Mouse (Mus musculus): ENCODE data around the gene Pde3a. TPM values are rescaled to one million over a fixed set of nuclear protein-coding genes. Genes with fewer than 3 reads are reported as not detected.

Pde3a gene
- polyA plus RNA-seq, 1 experiment from 2014 or later = 6.3 TPM

- Histone ChIP-seq H3K36me3 (no peaks in the 10 kb centered on the region), H3K27me3 (no peaks in the 10 kb centered on the region), H3K9ac (no peak overlapping the region), H3K4me3 (no peak overlapping the region), H3K4me2 (no peak overlapping the region), H3K4me1 (peaks cover 7% of the 10 kb centered on the region; the same call in 1 of the 2 replicates), H3K9me3 (no peaks in the 10 kb centered on the region), H3K27ac (no peak overlapping the region)
- ATAC-seq (ENCODE audit: insufficient number of reproducible peaks, insufficient read depth, low FRiP score, low TSS enrichment, low read depth) = no peak
- WGBS = 92% methylated on average over 5 of the region's 5 CpGs
Observed at GRCm38 (mm10) chr6:141268871-141269270, 19.8 kb downstream of the Pde3a start.

- ATAC-seq (ENCODE audit: insufficient number of reproducible peaks, insufficient read depth, low FRiP score, low TSS enrichment, low read depth) = no peak
Observed at GRCm38 (mm10) chr6:141271133-141271532, 22.1 kb downstream of the Pde3a start.

GRCm38 (mm10) chr6:141271579-141271978, 22.5 kb downstream of the Pde3a start:
- H3K4me3 ChIP-seq = no peak overlapping the region
- no peaks in the 10 kb centered on the region for H3K9me3 ChIP-seq
- no peak overlapping the region for H3K4me2 ChIP-seq
- H3K27ac ChIP-seq = no peak overlapping the region
- H3K27me3 ChIP-seq = no peaks in the 10 kb centered on the region
- no peaks in the 10 kb centered on the region for H3K36me3 ChIP-seq
- no peak for ATAC-seq (ENCODE audit: insufficient number of reproducible peaks, insufficient read depth, low FRiP score, low TSS enrichment, low read depth)
- WGBS = 91% methylated on average over 3 of the region's 3 CpGs
- H3K9ac ChIP-seq = no peak overlapping the region
- no peaks in the 10 kb centered on the region for H3K4me1 ChIP-seq

More at GRCm38 (mm10) chr6:141271133-141271532, 22.1 kb downstream of the Pde3a start:
- H3K4me1 ChIP-seq = peaks cover 4% of the 10 kb centered on the region; the same call in 1 of the 2 replicates
- H3K4me2 ChIP-seq = no peak overlapping the region
- H3K9me3 ChIP-seq = no peaks in the 10 kb centered on the region
- H3K36me3 ChIP-seq = no peaks in the 10 kb centered on the region
- H3K27ac ChIP-seq = no peak overlapping the region
- no peak overlapping the region for H3K4me3 ChIP-seq
- H3K9ac ChIP-seq = no peak overlapping the region
- WGBS = 83% methylated on average over 5 of the region's 5 CpGs
- no peaks in the 10 kb centered on the region for H3K27me3 ChIP-seq

DNA sequence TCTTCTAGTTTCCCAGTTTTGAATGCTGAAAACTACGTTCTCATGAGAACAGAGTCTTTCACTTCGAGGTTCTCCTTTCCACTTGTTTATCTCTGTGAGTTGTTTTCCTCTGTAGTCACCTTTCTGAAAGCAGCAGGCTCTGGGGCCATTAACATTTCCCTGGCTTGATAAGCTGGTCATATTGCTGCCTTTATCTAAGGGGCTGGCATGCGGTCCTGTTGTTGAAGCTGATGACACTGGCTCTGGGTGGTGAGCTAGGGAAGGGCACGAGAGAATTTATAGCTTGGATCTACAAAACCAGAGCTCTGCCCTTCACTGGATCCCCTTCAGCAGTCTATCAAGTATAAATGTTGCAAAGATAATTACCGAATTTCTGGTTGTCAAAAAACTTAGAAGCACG, 24.6 kb downstream of the Pde3a start:
- Histone ChIP-seq H3K9me3 (no peaks in the 10 kb centered on the region), H3K27ac (no peak overlapping the region), H3K4me1 (no peaks in the 10 kb centered on the region), H3K4me3 (no peak overlapping the region), H3K36me3 (no peaks in the 10 kb centered on the region), H3K27me3 (no peaks in the 10 kb centered on the region), H3K9ac (no peak overlapping the region), H3K4me2 (no peak overlapping the region)
- WGBS = 85% methylated on average over 6 of the region's 6 CpGs
- ATAC-seq (ENCODE audit: insufficient number of reproducible peaks, insufficient read depth, low FRiP score, low TSS enrichment, low read depth) = no peak

GRCm38 (mm10) chr6:141281685-141282084, 32.6 kb downstream of the Pde3a start:
- Histone ChIP-seq H3K9ac (no peak overlapping the region), H3K27ac (no peak overlapping the region), H3K4me2 (no peak overlapping the region), H3K9me3 (no peaks in the 10 kb centered on the region), H3K36me3 (no peaks in the 10 kb centered on the region), H3K27me3 (no peaks in the 10 kb centered on the region), H3K4me1 (no peaks in the 10 kb centered on the region; the same call in 1 of the 2 replicates), H3K4me3 (no peak overlapping the region)
- WGBS = 59% methylated on average over 3 of the region's 3 CpGs
- no peak for ATAC-seq (ENCODE audit: insufficient number of reproducible peaks, insufficient read depth, low FRiP score, low TSS enrichment, low read depth)

- Histone ChIP-seq H3K27ac (no peak overlapping the region), H3K9me3 (no peaks in the 10 kb centered on the region), H3K27me3 (no peaks in the 10 kb centered on the region), H3K9ac (no peak overlapping the region), H3K4me1 (no peaks in the 10 kb centered on the region; the same call in 1 of the 2 replicates), H3K4me2 (no peak overlapping the region), H3K36me3 (no peaks in the 10 kb centered on the region), H3K4me3 (no peak overlapping the region)
- ATAC-seq (ENCODE audit: insufficient number of reproducible peaks, insufficient read depth, low FRiP score, low TSS enrichment, low read depth) = no peak
- WGBS = 79% methylated on average over 7 of the region's 7 CpGs
Observed at GRCm38 (mm10) chr6:141282796-141283195, 33.7 kb downstream of the Pde3a start.

DNA sequence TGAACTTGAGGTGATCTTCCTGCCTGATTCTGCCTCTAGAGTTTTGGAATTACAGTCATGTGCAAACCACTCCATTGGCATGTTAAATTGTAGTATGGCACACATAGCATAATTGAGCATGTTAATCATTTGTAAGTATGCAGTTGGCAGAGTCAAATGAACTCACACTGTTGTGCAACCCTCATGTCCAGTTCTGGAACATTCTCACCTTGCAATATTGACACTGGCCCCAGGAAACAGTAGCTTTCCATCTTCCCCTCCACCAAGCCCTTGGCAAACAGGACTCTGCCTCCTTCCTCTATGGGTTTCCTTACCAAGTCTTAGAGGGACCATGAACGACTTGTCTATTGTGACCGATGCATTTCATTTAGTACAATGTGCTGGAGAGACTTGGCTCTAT, 42.1 kb downstream of the Pde3a start:
- Histone ChIP-seq H3K9me3 (no peaks in the 10 kb centered on the region), H3K4me2 (no peak overlapping the region), H3K36me3 (no peaks in the 10 kb centered on the region), H3K4me3 (no peak overlapping the region), H3K27ac (no peak overlapping the region), H3K27me3 (no peaks in the 10 kb centered on the region), H3K9ac (no peak overlapping the region), H3K4me1 (no peaks in the 10 kb centered on the region)
- ATAC-seq (ENCODE audit: insufficient number of reproducible peaks, insufficient read depth, low FRiP score, low TSS enrichment, low read depth) = no peak
- WGBS = 94% methylated on average over 2 of the region's 2 CpGs

DNA sequence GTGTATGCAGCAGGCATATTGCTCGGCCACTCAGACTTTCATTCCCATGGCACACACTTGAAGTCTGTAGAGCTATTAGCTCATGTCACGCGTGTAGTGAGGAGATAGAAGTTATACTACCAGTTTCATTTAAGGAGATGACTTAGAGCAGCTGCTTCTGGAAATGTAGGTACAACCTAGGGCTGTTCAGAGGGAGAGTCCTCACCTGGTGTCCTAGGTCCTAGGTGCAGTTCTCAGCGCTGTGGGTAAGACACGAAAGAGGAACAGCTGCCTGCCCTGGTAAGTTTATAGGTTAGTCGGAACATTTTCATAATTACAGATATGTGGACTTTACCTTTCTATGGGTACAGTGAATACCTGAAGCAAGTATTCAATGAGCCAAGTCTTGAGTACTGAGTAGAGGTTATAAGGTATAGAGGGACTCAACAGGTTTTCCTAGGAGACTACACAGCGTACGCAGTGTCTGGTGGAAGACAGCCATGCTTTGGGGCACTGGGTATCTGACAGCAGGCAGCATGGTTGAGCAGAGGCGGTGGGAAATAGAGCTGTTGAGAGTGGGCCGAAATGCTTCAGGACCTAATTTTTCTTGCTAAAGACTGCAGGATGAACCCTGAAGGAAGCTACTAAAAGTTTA, 43.9 kb downstream of the Pde3a start:
- H3K4me3 ChIP-seq = no peak overlapping the region
- H3K4me2 ChIP-seq = no peak overlapping the region
- ATAC-seq (ENCODE audit: insufficient number of reproducible peaks, insufficient read depth, low FRiP score, low TSS enrichment, low read depth) = no peak
- no peaks in the 10 kb centered on the region for H3K4me1 ChIP-seq
- no peak overlapping the region for H3K9ac ChIP-seq
- H3K9me3 ChIP-seq = no peaks in the 10 kb centered on the region
- H3K36me3 ChIP-seq = no peaks in the 10 kb centered on the region
- H3K27me3 ChIP-seq = no peaks in the 10 kb centered on the region
- H3K27ac ChIP-seq = no peak overlapping the region
- 92% methylated on average over 10 of the region's 10 CpGs for WGBS

DNA sequence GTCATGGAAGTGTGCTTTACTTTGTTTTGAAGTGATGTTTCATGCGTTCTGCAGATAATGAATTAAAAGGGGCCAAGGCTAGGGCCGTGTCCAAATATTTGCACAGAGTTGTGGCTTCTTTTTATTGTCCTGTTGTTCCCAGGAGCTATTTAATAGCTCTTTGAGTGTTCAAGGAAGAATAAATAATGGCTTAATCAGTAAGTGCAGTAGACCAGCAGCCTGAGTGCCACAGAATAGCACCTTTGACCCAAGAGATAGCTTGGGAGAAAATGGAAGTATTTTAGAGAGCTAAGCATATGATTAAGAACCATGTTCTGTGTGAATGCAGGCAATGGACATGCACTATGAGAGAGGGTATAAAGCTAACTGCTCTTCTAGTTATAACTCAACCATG, 44.4 kb downstream of the Pde3a start:
- no peak for ATAC-seq (ENCODE audit: insufficient number of reproducible peaks, insufficient read depth, low FRiP score, low TSS enrichment, low read depth)
- H3K4me1 ChIP-seq = no peaks in the 10 kb centered on the region
- H3K4me2 ChIP-seq = no peak overlapping the region
- 79% methylated on average over 2 of the region's 2 CpGs for WGBS
- H3K27ac ChIP-seq = no peak overlapping the region
- H3K4me3 ChIP-seq = no peak overlapping the region
- no peaks in the 10 kb centered on the region for H3K27me3 ChIP-seq
- no peaks in the 10 kb centered on the region for H3K9me3 ChIP-seq
- H3K36me3 ChIP-seq = no peaks in the 10 kb centered on the region
- no peak overlapping the region for H3K9ac ChIP-seq

- Histone ChIP-seq H3K27me3 (no peaks in the 10 kb centered on the region), H3K4me3 (no peak overlapping the region), H3K27ac (no peak overlapping the region), H3K9ac (no peak overlapping the region), H3K4me2 (no peak overlapping the region), H3K9me3 (0 out of 2 replicates have a peak, but pooled peaks cover 2% of the 10 kb centered on the region), H3K36me3 (no peaks in the 10 kb centered on the region), H3K4me1 (no peaks in the 10 kb centered on the region)
- 70% methylated on average over 3 of the region's 3 CpGs for WGBS
- ATAC-seq (ENCODE audit: insufficient number of reproducible peaks, insufficient read depth, low FRiP score, low TSS enrichment, low read depth) = no peak
Observed at GRCm38 (mm10) chr6:141295264-141295663, 46.2 kb downstream of the Pde3a start.

DNA sequence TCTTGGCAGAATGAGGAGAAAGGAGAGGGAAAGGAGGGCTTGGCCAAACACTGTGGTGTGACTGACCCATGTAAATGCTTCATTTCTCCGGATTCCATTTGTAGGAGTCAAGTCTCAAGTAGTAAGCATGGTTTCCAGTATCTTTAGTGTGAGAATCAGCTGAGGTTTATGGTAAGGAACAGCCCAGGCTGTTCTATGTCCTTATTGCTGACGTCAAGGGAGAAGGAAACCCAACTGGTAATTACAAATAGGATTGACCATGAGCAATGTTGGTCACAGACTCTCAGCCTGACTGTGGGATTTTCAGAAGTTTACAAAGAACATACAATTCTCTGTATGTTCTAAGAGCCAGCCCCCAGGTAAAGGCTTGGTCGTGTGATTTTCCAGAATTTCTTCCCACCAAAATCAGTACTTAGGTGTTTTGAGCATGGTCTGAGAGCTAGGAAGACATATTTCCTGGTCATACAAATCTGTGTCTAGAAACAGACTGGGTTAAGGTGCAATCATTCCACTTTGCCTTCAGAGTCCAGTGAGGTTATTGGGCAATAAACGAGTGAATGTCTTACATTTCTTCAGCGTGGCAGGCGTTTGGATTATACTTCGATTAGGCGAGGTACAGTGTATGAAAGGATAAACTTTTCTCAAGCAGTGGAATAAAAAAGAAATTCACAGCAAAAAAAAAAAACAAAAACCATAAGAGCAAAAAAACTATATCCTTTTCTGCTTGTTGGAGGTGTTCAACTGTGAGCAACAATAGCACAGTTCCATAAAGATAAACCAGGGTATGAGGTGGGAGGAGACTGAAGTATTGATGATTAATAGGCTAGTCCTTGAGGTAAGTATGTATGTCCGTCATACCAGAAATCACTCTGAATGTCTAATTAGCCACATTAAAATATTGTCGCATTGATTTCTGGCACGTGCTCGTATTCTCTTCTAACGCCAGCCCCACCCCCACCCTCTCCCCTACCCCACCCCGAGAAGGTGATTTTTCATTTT, 53.0 kb downstream of the Pde3a start:
- ATAC-seq (ENCODE audit: insufficient number of reproducible peaks, insufficient read depth, low FRiP score, low TSS enrichment, low read depth) = no peak
- 91% methylated on average over 14 of the region's 14 CpGs for WGBS
- no peaks in the 10 kb centered on the region for H3K27me3 ChIP-seq
- no peak overlapping the region for H3K9ac ChIP-seq
- H3K4me2 ChIP-seq = no peak overlapping the region
- H3K9me3 ChIP-seq = 0 out of 2 replicates have a peak, but pooled peaks cover 2% of the 10 kb centered on the region
- H3K4me3 ChIP-seq = no peak overlapping the region
- H3K36me3 ChIP-seq = no peaks in the 10 kb centered on the region
- no peak overlapping the region for H3K27ac ChIP-seq
- H3K4me1 ChIP-seq = peaks cover 8% of the 10 kb centered on the region

DNA sequence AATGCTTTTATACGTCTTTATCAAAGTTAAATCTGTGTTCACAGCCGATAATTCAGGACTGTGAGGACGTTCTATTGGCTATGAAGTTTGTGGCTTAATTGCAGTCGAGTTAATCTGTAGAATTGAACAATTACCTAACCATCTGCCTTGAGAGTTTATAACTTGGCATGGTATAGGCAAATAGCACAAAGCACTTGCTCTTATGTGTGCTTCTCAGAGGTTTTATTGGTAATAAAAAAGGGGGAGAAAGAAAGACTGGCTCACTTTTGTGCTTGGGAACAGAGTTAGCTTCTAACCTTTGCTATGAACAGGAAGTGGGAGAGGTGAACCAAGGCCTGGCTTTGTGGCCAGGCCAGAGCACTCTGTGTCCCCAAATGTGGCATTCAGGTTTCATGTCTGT, 53.8 kb downstream of the Pde3a start:
- Histone ChIP-seq H3K36me3 (no peaks in the 10 kb centered on the region), H3K4me1 (peaks cover 8% of the 10 kb centered on the region), H3K9ac (no peak overlapping the region), H3K27me3 (no peaks in the 10 kb centered on the region), H3K4me2 (no peak overlapping the region), H3K9me3 (0 out of 2 replicates have a peak, but pooled peaks cover 2% of the 10 kb centered on the region), H3K27ac (no peak overlapping the region), H3K4me3 (no peak overlapping the region)
- no peak for ATAC-seq (ENCODE audit: insufficient number of reproducible peaks, insufficient read depth, low FRiP score, low TSS enrichment, low read depth)
- WGBS = 76% methylated on average over 4 of the region's 4 CpGs
